Mouse (Mus musculus) lung, postnatal 0 days (tissue): ENCODE measurements around the gene Cers4. TPM values are rescaled to one million over a fixed set of nuclear protein-coding genes. Genes with fewer than 3 reads are reported as not detected.
A peak's percentile ranks its signal among the peaks of the same experiment; 100 is the strongest.

Experiments
- ATAC-seq: fragments of 200-750 bp; cut with Nextera tagmentation; 2 replicates; pipeline ENCODE4 v1.8.0; 2017; ENCODE audit warnings: moderate library complexity
- DNase-seq: peaks from one replicate; pipeline ENCODE4 v3.0.0-alpha.2; 2016; ENCODE audit warnings: low spot score
- H3K27ac ChIP-seq: fragments of 300-500 bp; sonication (generic); 2 replicates; pipeline ENCODE4 v1.5.1; 2014; ENCODE audit warnings: antibody characterized with exemption, mild to moderate bottlenecking, low read length, mixed read lengths
- H3K27me3 ChIP-seq: fragments of 300-500 bp; sonication (generic); replicated peaks from 2 replicates; pipeline ENCODE4 v1.6.1; 2014; ENCODE audit warnings: low read length, mixed read lengths; ENCODE audit not compliant: insufficient read depth
- H3K36me3 ChIP-seq: fragments of 300-500 bp; sonication (generic); 2 replicates; pipeline ENCODE4 v1.6.1; 2014; ENCODE audit warnings: low read length, mixed read lengths; ENCODE audit not compliant: insufficient read depth
- H3K4me1 ChIP-seq: fragments of 300-500 bp; sonication (generic); 2 replicates; pipeline ENCODE4 v1.6.1; 2014; ENCODE audit warnings: antibody characterized with exemption, low read depth, low read length, mixed read lengths; ENCODE audit not compliant: insufficient read depth
- H3K4me2 ChIP-seq: fragments of 300-500 bp; sonication (generic); replicated peaks from 2 replicates; pipeline ENCODE4 v1.6.1; 2014; ENCODE audit warnings: low read depth, mild to moderate bottlenecking, low read length, moderate library complexity, mixed read lengths
- H3K4me3 ChIP-seq: fragments of 300-500 bp; sonication (generic); 2 replicates; pipeline ENCODE4 v1.5.1; 2014; ENCODE audit warnings: low read depth, low read length
- H3K9ac ChIP-seq: fragments of 300-500 bp; sonication (generic); replicated peaks from 2 replicates; pipeline ENCODE4 v1.6.1; 2014; ENCODE audit warnings: low read depth, mild to moderate bottlenecking
- H3K9me3 ChIP-seq: fragments of 300-500 bp; sonication (generic); 2 replicates; pipeline ENCODE4 v1.6.1; 2016; ENCODE audit warnings: low read length, mixed read lengths
- CTCF ChIP-seq: IDR thresholded peaks from 2 replicates; pipeline ENCODE4 v1.5.1; 2016; ENCODE audit warnings: antibody characterized with exemption, mild to moderate bottlenecking
- EP300 ChIP-seq: IDR thresholded peaks from 2 replicates; pipeline ENCODE4 v1.6.1; 2016; ENCODE audit warnings: antibody characterized with exemption, mild to moderate bottlenecking, control low read depth
- WGBS: fragments of 180-500 bp; shearing (Covaris S2); extraction: QIAGEN DNeasy Blood & Tissue Kit; methylation state at CpG from one replicate; pipeline ENCODE4 v1.1.7; 2014; 5-methylcytosine and 5-hydroxymethylcytosine counted together
- polyA plus RNA-seq: library from polyadenylated mRNA; unstranded; fragments of >200 nt; fragmentation: Nextera tagmentation; extraction: Ambion mirVana; gene quantifications from 2 replicates; pipeline ENCODE4 v1.2.1, GENCODE M21; 2015

The Cers4 gene
- polyA plus RNA-seq, 1 experiment from 2014 or later, result 55.3 TPM

DNA sequence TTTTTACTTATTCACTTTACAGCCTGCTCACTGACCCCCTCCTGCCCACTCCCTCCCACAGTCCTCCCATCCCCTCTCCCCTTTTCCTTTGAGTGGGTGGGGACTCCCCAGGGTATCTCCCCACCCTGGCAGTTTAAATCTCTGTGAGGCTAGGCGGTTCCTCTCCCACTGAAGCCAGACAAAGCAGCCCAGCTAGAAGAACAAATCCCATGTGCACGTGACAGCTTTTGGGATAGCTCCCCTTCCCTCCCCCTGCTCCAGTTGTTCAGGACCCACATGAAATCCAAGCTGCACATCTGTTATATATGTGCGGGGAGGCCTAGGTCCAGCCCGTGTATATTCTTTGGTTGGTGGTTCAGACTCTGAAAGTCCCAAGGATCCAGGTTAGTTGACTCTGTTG lies 10.3 kb upstream of the Cers4 start:
- DNase-seq, result no peak
- Histone ChIP-seq H3K27me3 (no peaks in the 10 kb centered on the region), H3K27ac (no peak overlapping the region), H3K4me2 (no peak overlapping the region), H3K4me1 (no peaks in the 10 kb centered on the region), H3K36me3 (no peaks in the 10 kb centered on the region), H3K9ac (no peak overlapping the region), H3K4me3 (no peak overlapping the region), H3K9me3 (no peaks in the 10 kb centered on the region)
- ATAC-seq, result no peak
- TF ChIP-seq CTCF (no peak), EP300 (no peak)
- 76% methylated on average over 4 of the region's 4 CpGs for WGBS

GRCm38 (mm10) chr8:4483330-4483729 lies 9.5 kb upstream of the Cers4 start:
- TF ChIP-seq EP300, result no peak
- no peak for TF ChIP-seq CTCF
- peak; percentile 83 for DNase-seq

DNA sequence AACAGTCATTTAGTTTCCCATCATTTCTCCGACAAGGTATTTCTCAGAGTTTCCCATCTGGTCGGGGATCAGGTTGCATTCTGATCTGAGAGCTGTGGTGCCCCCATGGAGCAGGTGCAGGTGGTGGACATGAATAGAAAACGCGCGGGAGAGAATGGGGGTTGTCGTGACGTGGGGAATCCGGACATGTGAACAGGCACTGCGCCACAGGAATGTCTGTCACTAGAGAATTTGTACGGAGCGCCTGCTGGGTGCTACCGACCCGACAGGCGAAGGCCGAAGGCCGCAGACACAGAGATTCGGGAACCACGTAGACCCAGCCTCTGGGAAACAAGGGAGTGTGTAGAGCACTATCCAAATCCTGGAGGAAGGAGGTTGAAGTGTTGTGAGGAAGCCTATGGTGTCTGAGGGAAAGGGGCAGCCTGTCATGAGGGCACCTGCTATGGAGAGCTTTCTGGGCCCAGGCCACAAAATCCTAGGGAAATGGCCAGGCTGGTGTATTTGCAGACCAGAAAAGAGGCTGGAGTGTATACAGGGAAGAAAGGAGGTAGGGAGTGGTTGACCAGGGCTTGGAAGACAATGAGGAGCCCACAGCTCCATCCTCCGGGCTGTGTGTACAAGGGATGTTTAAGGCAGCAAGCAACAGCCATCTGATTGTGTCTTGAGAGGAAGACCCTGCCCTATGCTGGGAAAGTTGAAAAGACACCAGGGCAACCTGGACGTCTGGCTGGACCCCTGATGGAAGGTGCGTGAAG lies 1.0 kb downstream of the Cers4 start:
- TF ChIP-seq EP300, result no peak
- 0 out of 2 replicates have a peak, but pooled peaks have one; percentile 2 for TF ChIP-seq CTCF
- 7% methylated on average over 21 of the region's 21 CpGs for WGBS
- ATAC-seq (peak; percentile 57), DNase-seq (peak; percentile 69)
- Histone ChIP-seq H3K27me3 (no peaks in the 10 kb centered on the region), H3K36me3 (no peaks in the 10 kb centered on the region), H3K4me2 (peak overlapping the region; percentile 92), H3K4me1 (peaks cover 10% of the 10 kb centered on the region; the same call in 1 of the 2 replicates), H3K27ac (peak overlapping the region; percentile 75), H3K4me3 (peak overlapping the region; percentile 61), H3K9me3 (no peaks in the 10 kb centered on the region), H3K9ac (peak overlapping the region; percentile 55)

More at GRCm38 (mm10) chr8:4483330-4483729, 9.5 kb upstream of the Cers4 start:
- Histone ChIP-seq H3K36me3 (no peaks in the 10 kb centered on the region), H3K4me2 (no peak overlapping the region), H3K27me3 (no peaks in the 10 kb centered on the region), H3K9me3 (no peaks in the 10 kb centered on the region), H3K4me3 (no peak overlapping the region), H3K4me1 (no peaks in the 10 kb centered on the region), H3K9ac (no peak overlapping the region), H3K27ac (no peak overlapping the region)
- WGBS, result 40% methylated on average over 6 of the region's 6 CpGs
- peak; percentile 88 for ATAC-seq

DNA sequence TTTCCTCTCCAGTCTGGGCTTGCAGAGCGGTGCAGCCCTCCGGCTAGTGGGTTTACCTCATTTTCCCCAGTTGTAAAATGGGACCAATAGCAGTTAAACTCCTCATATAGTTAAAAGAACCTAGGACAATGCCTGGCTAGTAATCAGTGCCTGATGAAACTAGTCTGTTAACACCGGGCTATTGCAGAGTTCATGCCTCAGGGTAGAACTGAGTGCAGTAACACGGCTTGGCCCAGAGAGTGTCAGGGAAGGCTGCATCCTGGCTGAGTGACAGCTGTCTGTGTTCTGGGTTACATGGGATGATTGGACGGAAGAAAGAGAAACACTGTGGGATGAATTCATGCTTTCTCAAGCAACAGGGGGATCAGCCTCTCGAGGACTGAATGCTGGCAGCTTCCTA lies 3.1 kb downstream of the Cers4 start:
- DNase-seq (no peak), ATAC-seq (no peak)
- no peaks in the 10 kb centered on the region for H3K27me3 ChIP-seq
- TF ChIP-seq EP300 (no peak), CTCF (no peak)
- no peaks in the 10 kb centered on the region for H3K9me3 ChIP-seq
- H3K4me2 ChIP-seq, result no peak overlapping the region
- H3K4me1 ChIP-seq, result peaks cover 10% of the 10 kb centered on the region; the same call in 1 of the 2 replicates
- no peak overlapping the region for H3K27ac ChIP-seq
- no peak overlapping the region for H3K9ac ChIP-seq
- WGBS, result 47% methylated on average over 6 of the region's 6 CpGs
- no peaks in the 10 kb centered on the region for H3K36me3 ChIP-seq
- H3K4me3 ChIP-seq, result no peak overlapping the region

- H3K4me1 ChIP-seq, result peaks cover 10% of the 10 kb centered on the region; the same call in 1 of the 2 replicates
- H3K27me3 ChIP-seq, result no peaks in the 10 kb centered on the region
- H3K27ac ChIP-seq, result no peak overlapping the region
- WGBS, result 79% methylated on average over 1 of the region's 1 CpGs
- DNase-seq (no peak), ATAC-seq (no peak)
- no peaks in the 10 kb centered on the region for H3K9me3 ChIP-seq
- H3K9ac ChIP-seq, result no peak overlapping the region
- no peak overlapping the region for H3K4me3 ChIP-seq
- TF ChIP-seq CTCF, result no peak
- no peak for TF ChIP-seq EP300
- H3K36me3 ChIP-seq, result no peaks in the 10 kb centered on the region
- H3K4me2 ChIP-seq, result no peak overlapping the region
These were observed 4.8 kb downstream of the Cers4 start for GRCm38 (mm10) chr8:4497610-4498009.

GRCm38 (mm10) chr8:4505364-4505763 lies 12.5 kb downstream of the Cers4 start:
- Histone ChIP-seq H3K4me3 (no peak overlapping the region), H3K4me1 (no peaks in the 10 kb centered on the region), H3K27ac (no peak overlapping the region), H3K4me2 (no peak overlapping the region), H3K36me3 (no peaks in the 10 kb centered on the region), H3K9ac (no peak overlapping the region), H3K9me3 (no peaks in the 10 kb centered on the region), H3K27me3 (no peaks in the 10 kb centered on the region)
- ATAC-seq, result no peak
- DNase-seq, result no peak
- 68% methylated on average over 1 of the region's 1 CpGs for WGBS
- TF ChIP-seq CTCF (no peak), EP300 (no peak)
